Mouse (Mus musculus) thymus, postnatal 4 days (tissue): ENCODE data around the gene Ces4a.
A peak's percentile ranks its signal among the peaks of the same experiment; 100 is the strongest.
"Not testable (repeated sequence)": the region's sequence is repeated elsewhere in the genome, so short reads cannot be mapped to it uniquely, and the experiment has no call there.

ENCODE experiments used
- DNase-seq: peaks from one replicate; pipeline ENCODE4 v3.0.0; 2021

The Ces4a gene

GRCm38 (mm10) chr8:105170381-105171115 lies 38.9 kb downstream of the Ces4a start, which contains the start of gene Cbfb:
Cbfb (plus strand) TSS chr8:105170674.
- DNase-seq = peak; percentile 99

GRCm38 (mm10) chr8:105171116-105172002 lies 39.8 kb downstream of the Ces4a start:
- peak; percentile 83 for DNase-seq

GRCm38 (mm10) chr8:105172003-105172362 lies 40.4 kb downstream of the Ces4a start:
- DNase-seq = no peak

GRCm38 (mm10) chr8:105175287-105175686 lies 43.7 kb downstream of the Ces4a start:
- DNase-seq = not testable (repeated sequence)

- no peak for DNase-seq
Measured at GRCm38 (mm10) chr8:105178211-105178800, 46.7 kb downstream of the Ces4a start.

GRCm38 (mm10) chr8:105182201-105182600 lies 50.6 kb downstream of the Ces4a start:
- DNase-seq = no peak

GRCm38 (mm10) chr8:105186467-105187005 lies 54.9 kb downstream of the Ces4a start:
- no peak for DNase-seq

- DNase-seq = no peak
Measured at GRCm38 (mm10) chr8:105192182-105192581, 60.6 kb downstream of the Ces4a start.
